Mouse (Mus musculus): ENCODE results near the gene Mab21l3.

The Mab21l3 gene

GRCm38 (mm10) chr3:101800596-101801018, 48.2 kb downstream of the Mab21l3 start:
- no peak for DNase-seq

- DNase-seq = peak; percentile 59
These were observed 48.7 kb downstream of the Mab21l3 start for GRCm38 (mm10) chr3:101799852-101800595.

GRCm38 (mm10) chr3:101797830-101798709, 50.7 kb downstream of the Mab21l3 start:
- DNase-seq = no peak

GRCm38 (mm10) chr3:101796212-101796611, 52.5 kb downstream of the Mab21l3 start:
- no peak for DNase-seq

GRCm38 (mm10) chr3:101795387-101796039, 53.2 kb downstream of the Mab21l3 start:
- no peak for DNase-seq

- DNase-seq = no peak
These were observed 54.1 kb downstream of the Mab21l3 start for GRCm38 (mm10) chr3:101794666-101795065.

- DNase-seq = no peak
These were observed 54.7 kb downstream of the Mab21l3 start for GRCm38 (mm10) chr3:101794026-101794425.

GRCm38 (mm10) chr3:101792191-101792590, 56.6 kb downstream of the Mab21l3 start:
- no peak for DNase-seq

- peak; percentile 18 for DNase-seq
These were observed 63.9 kb downstream of the Mab21l3 start for GRCm38 (mm10) chr3:101784768-101785424.

GRCm38 (mm10) chr3:101783793-101784192, 65.0 kb downstream of the Mab21l3 start:
- no peak for DNase-seq

- no peak for DNase-seq
These were observed 67.8 kb downstream of the Mab21l3 start for GRCm38 (mm10) chr3:101780874-101781483.

- DNase-seq = peak; percentile 61
These were observed 69.7 kb downstream of the Mab21l3 start for GRCm38 (mm10) chr3:101778896-101779665.

GRCm38 (mm10) chr3:101775732-101776131, 73.0 kb downstream of the Mab21l3 start:
- DNase-seq = no peak

- DNase-seq = no peak
These were observed 78.2 kb downstream of the Mab21l3 start for GRCm38 (mm10) chr3:101770540-101770939.

- DNase-seq = no peak
These were observed 85.2 kb downstream of the Mab21l3 start for GRCm38 (mm10) chr3:101763566-101763965.

Data from kidney, adult 9 months (tissue).